Mouse (Mus musculus): Measurements from ENCODE around the gene Crybg1. TPM values are rescaled to one million over a fixed set of nuclear protein-coding genes. Genes with fewer than 3 reads are reported as not detected.

Crybg1 gene
- polyA plus RNA-seq, 1 experiment from 2014 or later, result 0.22 TPM

GRCm38 (mm10) chr10:44078799-44079521 lies 69.7 kb downstream of the Crybg1 start:
- Histone ChIP-seq H3K27me3 (no peaks in the 10 kb centered on the region), H3K4me1 (no peaks in the 10 kb centered on the region), H3K36me3 (replicated peaks) (no peaks in the 10 kb centered on the region), H3K4me3 (replicated peaks) (no peak overlapping the region), H3K27ac (no peak overlapping the region), H3K4me2 (no peak overlapping the region), H3K9me3 (no peaks in the 10 kb centered on the region), H3K9ac (no peak overlapping the region)
- ATAC-seq (ENCODE audit: low FRiP score), result no peak
- WGBS, result 77% methylated on average over 6 of the region's 6 CpGs

- Histone ChIP-seq H3K27me3 (no peaks in the 10 kb centered on the region; the same call in 1 of the 2 replicates), H3K36me3 (replicated peaks) (no peaks in the 10 kb centered on the region), H3K9me3 (no peaks in the 10 kb centered on the region), H3K4me3 (replicated peaks) (no peak overlapping the region), H3K9ac (no peak overlapping the region), H3K4me2 (no peak overlapping the region), H3K27ac (no peak overlapping the region), H3K4me1 (no peaks in the 10 kb centered on the region)
- WGBS, result 3% methylated on average over 4 of the region's 4 CpGs
- ATAC-seq (ENCODE audit: low FRiP score), result peak; percentile 70; the same call in 1 of the 2 replicates
Measured at GRCm38 (mm10) chr10:44071095-44071494, 77.6 kb downstream of the Crybg1 start.

- no peak for ATAC-seq (ENCODE audit: low FRiP score)
Measured at GRCm38 (mm10) chr10:44069131-44069530, 79.5 kb downstream of the Crybg1 start.

GRCm38 (mm10) chr10:44065848-44066360 lies 82.7 kb downstream of the Crybg1 start:
- no peak for ATAC-seq (ENCODE audit: low FRiP score)
- Histone ChIP-seq H3K4me1 (no peaks in the 10 kb centered on the region), H3K9ac (no peak overlapping the region), H3K27ac (no peak overlapping the region), H3K4me2 (no peak overlapping the region), H3K9me3 (no peaks in the 10 kb centered on the region), H3K27me3 (no peaks in the 10 kb centered on the region), H3K4me3 (replicated peaks) (no peak overlapping the region), H3K36me3 (replicated peaks) (no peaks in the 10 kb centered on the region)
- WGBS, result 92% methylated on average over 6 of the region's 6 CpGs

More at GRCm38 (mm10) chr10:44069131-44069530, 79.5 kb downstream of the Crybg1 start:
- Histone ChIP-seq H3K27me3 (no peaks in the 10 kb centered on the region; the same call in 1 of the 2 replicates), H3K36me3 (replicated peaks) (no peaks in the 10 kb centered on the region), H3K4me1 (no peaks in the 10 kb centered on the region), H3K4me3 (replicated peaks) (no peak overlapping the region), H3K9me3 (no peaks in the 10 kb centered on the region), H3K4me2 (no peak overlapping the region), H3K27ac (no peak overlapping the region), H3K9ac (no peak overlapping the region)
- WGBS, result 93% methylated on average over 7 of the region's 7 CpGs

GRCm38 (mm10) chr10:44062981-44063380 lies 85.7 kb downstream of the Crybg1 start:
- Histone ChIP-seq H3K4me2 (no peak overlapping the region), H3K4me1 (no peaks in the 10 kb centered on the region), H3K36me3 (replicated peaks) (no peaks in the 10 kb centered on the region), H3K4me3 (replicated peaks) (no peak overlapping the region), H3K9me3 (no peaks in the 10 kb centered on the region), H3K27me3 (no peaks in the 10 kb centered on the region), H3K27ac (no peak overlapping the region), H3K9ac (no peak overlapping the region)
- no peak for ATAC-seq (ENCODE audit: low FRiP score)
- WGBS, result 87% methylated on average over 4 of the region's 4 CpGs

- 91% methylated on average over 6 of the region's 6 CpGs for WGBS
- H3K4me1 ChIP-seq, result peaks cover 4% of the 10 kb centered on the region; the same call in 1 of the 2 replicates
- H3K27ac ChIP-seq, result no peak overlapping the region
- H3K9ac ChIP-seq, result no peak overlapping the region
- ATAC-seq (ENCODE audit: low FRiP score), result no peak
- no peak overlapping the region for H3K4me3 ChIP-seq (replicated peaks)
- H3K36me3 ChIP-seq (replicated peaks), result no peaks in the 10 kb centered on the region
- no peaks in the 10 kb centered on the region for H3K27me3 ChIP-seq
- H3K4me2 ChIP-seq, result no peak overlapping the region
- H3K9me3 ChIP-seq, result no peaks in the 10 kb centered on the region
Measured at GRCm38 (mm10) chr10:44050913-44051312, 97.7 kb downstream of the Crybg1 start.

GRCm38 (mm10) chr10:44044727-44045126 lies 103.9 kb downstream of the Crybg1 start:
- no peaks in the 10 kb centered on the region for H3K36me3 ChIP-seq (replicated peaks)
- H3K4me2 ChIP-seq, result no peak overlapping the region
- no peaks in the 10 kb centered on the region for H3K4me1 ChIP-seq
- no peak overlapping the region for H3K9ac ChIP-seq
- no peaks in the 10 kb centered on the region for H3K27me3 ChIP-seq
- no peak for ATAC-seq (ENCODE audit: low FRiP score)
- H3K4me3 ChIP-seq (replicated peaks), result no peak overlapping the region
- WGBS, result 78% methylated on average over 4 of the region's 4 CpGs
- H3K9me3 ChIP-seq, result no peaks in the 10 kb centered on the region
- no peak overlapping the region for H3K27ac ChIP-seq

GRCm38 (mm10) chr10:44043630-44044029 lies 105.0 kb downstream of the Crybg1 start:
- Histone ChIP-seq H3K4me3 (replicated peaks) (no peak overlapping the region), H3K4me2 (no peak overlapping the region), H3K4me1 (no peaks in the 10 kb centered on the region), H3K27me3 (no peaks in the 10 kb centered on the region), H3K9ac (no peak overlapping the region), H3K9me3 (no peaks in the 10 kb centered on the region), H3K27ac (no peak overlapping the region), H3K36me3 (replicated peaks) (no peaks in the 10 kb centered on the region)
- WGBS, result 70% methylated on average over 7 of the region's 7 CpGs
- no peak for ATAC-seq (ENCODE audit: low FRiP score)

GRCm38 (mm10) chr10:44039185-44039584 lies 109.5 kb downstream of the Crybg1 start:
- no peaks in the 10 kb centered on the region for H3K4me1 ChIP-seq
- no peak overlapping the region for H3K4me3 ChIP-seq (replicated peaks)
- H3K27ac ChIP-seq, result no peak overlapping the region
- no peak overlapping the region for H3K4me2 ChIP-seq
- H3K27me3 ChIP-seq, result no peaks in the 10 kb centered on the region
- 85% methylated on average over 2 of the region's 2 CpGs for whole genome bisulfite sequencing
- no peak overlapping the region for H3K9ac ChIP-seq
- H3K36me3 ChIP-seq (replicated peaks), result no peaks in the 10 kb centered on the region
- no peaks in the 10 kb centered on the region for H3K9me3 ChIP-seq
- ATAC-seq (ENCODE audit: low FRiP score), result no peak

- H3K27ac ChIP-seq, result no peak overlapping the region
- no peak for ATAC-seq (ENCODE audit: low FRiP score)
- H3K9me3 ChIP-seq, result no peaks in the 10 kb centered on the region
- H3K27me3 ChIP-seq, result no peaks in the 10 kb centered on the region
- no peak overlapping the region for H3K9ac ChIP-seq
- WGBS, result 54% methylated on average over 11 of the region's 11 CpGs
- H3K4me1 ChIP-seq, result no peaks in the 10 kb centered on the region
- no peak overlapping the region for H3K4me2 ChIP-seq
- H3K36me3 ChIP-seq (replicated peaks), result no peaks in the 10 kb centered on the region
- no peak overlapping the region for H3K4me3 ChIP-seq (replicated peaks)
Measured at GRCm38 (mm10) chr10:44037918-44038544, 110.6 kb downstream of the Crybg1 start.

GRCm38 (mm10) chr10:44029566-44029965 lies 119.1 kb downstream of the Crybg1 start:
- WGBS, result 85% methylated on average over 3 of the region's 3 CpGs
- no peak overlapping the region for H3K27ac ChIP-seq
- ATAC-seq (ENCODE audit: low FRiP score), result no peak
- no peaks in the 10 kb centered on the region for H3K4me1 ChIP-seq
- no peak overlapping the region for H3K9ac ChIP-seq
- no peak overlapping the region for H3K4me3 ChIP-seq (replicated peaks)
- H3K9me3 ChIP-seq, result 0 out of 2 replicates have a peak, but pooled peaks cover 3% of the 10 kb centered on the region
- 0 out of 2 replicates have a peak, but pooled peaks cover 3% of the 10 kb centered on the region for H3K27me3 ChIP-seq
- no peaks in the 10 kb centered on the region for H3K36me3 ChIP-seq (replicated peaks)
- no peak overlapping the region for H3K4me2 ChIP-seq

GRCm38 (mm10) chr10:44027226-44027625 lies 121.4 kb downstream of the Crybg1 start:
- no peak overlapping the region for H3K4me2 ChIP-seq
- no peak overlapping the region for H3K4me3 ChIP-seq (replicated peaks)
- no peaks in the 10 kb centered on the region for H3K36me3 ChIP-seq (replicated peaks)
- H3K4me1 ChIP-seq, result no peaks in the 10 kb centered on the region
- H3K27me3 ChIP-seq, result 0 out of 2 replicates have a peak, but pooled peaks cover 4% of the 10 kb centered on the region
- no peak overlapping the region for H3K27ac ChIP-seq
- H3K9me3 ChIP-seq, result 0 out of 2 replicates have a peak, but pooled peaks cover 3% of the 10 kb centered on the region
- no peak for ATAC-seq (ENCODE audit: low FRiP score)
- no peak overlapping the region for H3K9ac ChIP-seq
- WGBS, result 47% methylated on average over 1 of the region's 1 CpGs
